Mouse (Mus musculus): ENCODE results near the gene Enpp3.

- TF ChIP-seq CTCF (IDR thresholded peaks at IDR 0.05; ENCODE audit: low read depth, low read length) = peak; percentile 27; the same call in 1 of the 2 replicates
- no peak for TF ChIP-seq POLR2A (IDR thresholded peaks at IDR 0.05; ENCODE audit: extremely low read depth, insufficient read depth, low read length)
Measured at GRCm38 (mm10) chr10:24864434-24864833, 21.8 kb upstream of the Enpp3 start.
